Mouse (Mus musculus) liver, embryonic 15.5 days (tissue): ENCODE measurements around the gene Zdhhc14. TPM values are rescaled to one million over a fixed set of nuclear protein-coding genes. Genes with fewer than 3 reads are reported as not detected.

Experiments
- ATAC-seq: fragments of 200-750 bp; cut with Nextera tagmentation; 2 replicates; pipeline ENCODE4 v1.8.0; 2017; ENCODE audit warnings: moderate number of reproducible peaks, mild to moderate bottlenecking, moderate library complexity; ENCODE audit not compliant: insufficient read depth
- H3K27ac ChIP-seq: fragments of 300-500 bp; sonication (generic); replicated peaks from 2 replicates; pipeline ENCODE4 v1.5.1; 2015; ENCODE audit warnings: mild to moderate bottlenecking, inconsistent platforms
- H3K27me3 ChIP-seq: fragments of 300-500 bp; sonication (generic); 2 replicates; pipeline ENCODE4 v1.6.1; 2015; ENCODE audit warnings: mild to moderate bottlenecking, inconsistent platforms
- H3K36me3 ChIP-seq: fragments of 300-500 bp; sonication (generic); replicated peaks from 2 replicates; pipeline ENCODE4 v1.6.1; 2015; ENCODE audit warnings: moderate library complexity, mild to moderate bottlenecking, inconsistent platforms
- H3K4me1 ChIP-seq: fragments of 300-500 bp; sonication (generic); replicated peaks from 2 replicates; pipeline ENCODE4 v1.6.1; 2015; ENCODE audit warnings: inconsistent platforms
- H3K4me2 ChIP-seq: fragments of 300-500 bp; sonication (generic); 2 replicates; pipeline ENCODE4 v1.6.1; 2015; ENCODE audit warnings: moderate library complexity, mild to moderate bottlenecking, inconsistent platforms
- H3K4me3 ChIP-seq: fragments of 300-500 bp; sonication (generic); replicated peaks from 2 replicates; pipeline ENCODE4 v1.5.1; 2015; ENCODE audit warnings: mild to moderate bottlenecking, inconsistent platforms
- H3K9ac ChIP-seq: fragments of 300-500 bp; sonication (generic); 2 replicates; pipeline ENCODE4 v1.6.1; 2015; ENCODE audit warnings: moderate library complexity, mild to moderate bottlenecking, inconsistent platforms
- H3K9me3 ChIP-seq: fragments of 300-500 bp; sonication (generic); replicated peaks from 2 replicates; pipeline ENCODE4 v1.6.1; 2016; ENCODE audit warnings: inconsistent platforms
- WGBS: fragments of 180-500 bp; shearing (Covaris S2); methylation state at CpG from one replicate; pipeline ENCODE4 v1.1.7; 2015; ENCODE audit warnings: mixed read lengths; ENCODE audit not compliant: insufficient replicate concordance; 5-methylcytosine and 5-hydroxymethylcytosine counted together
- polyA plus RNA-seq: library from polyadenylated mRNA; unstranded; fragments of >200 nt; fragmentation: Nextera tagmentation; extraction: Ambion mirVana; gene quantifications from 2 replicates; pipeline ENCODE4 v1.2.1, GENCODE M21; 2015

The Zdhhc14 gene
- polyA plus RNA-seq, 1 experiment from 2014 or later = 6.9 TPM

DNA sequence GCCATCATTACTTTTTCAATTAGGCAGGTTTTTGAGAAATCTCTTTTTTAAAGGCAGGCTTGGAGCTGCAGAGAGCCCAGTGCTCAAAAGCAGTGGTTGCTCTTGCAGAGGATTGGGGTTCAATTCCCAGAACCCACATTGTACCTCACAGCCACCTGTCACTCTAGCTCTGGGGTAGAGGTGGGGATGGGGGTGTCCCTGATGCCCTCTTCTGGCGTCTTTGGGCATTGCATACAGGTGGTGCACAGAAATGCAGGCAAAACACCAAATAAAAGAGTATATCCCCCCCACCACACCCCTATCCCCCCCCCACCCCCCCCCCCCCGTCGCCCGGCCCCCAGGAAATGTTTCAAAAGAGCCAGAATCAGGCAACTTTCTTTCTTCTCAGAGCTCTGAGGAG, 43.0 kb downstream of the Zdhhc14 start:
- no peak overlapping the region for H3K27ac ChIP-seq
- no peaks in the 10 kb centered on the region for H3K27me3 ChIP-seq
- 14% methylated on average over 2 of the region's 4 CpGs for WGBS
- no peak overlapping the region for H3K9ac ChIP-seq
- no peak overlapping the region for H3K4me2 ChIP-seq
- no peak overlapping the region for H3K4me3 ChIP-seq
- no peak for ATAC-seq
- H3K36me3 ChIP-seq = peaks cover 11% of the 10 kb centered on the region
- no peaks in the 10 kb centered on the region for H3K9me3 ChIP-seq
- H3K4me1 ChIP-seq = peaks cover 20% of the 10 kb centered on the region

GRCm38 (mm10) chr17:5536259-5537094, 44.1 kb downstream of the Zdhhc14 start:
- H3K9me3 ChIP-seq = no peaks in the 10 kb centered on the region
- no peak overlapping the region for H3K4me3 ChIP-seq
- H3K36me3 ChIP-seq = peaks cover 10% of the 10 kb centered on the region; the same call in 1 of the 2 replicates
- no peaks in the 10 kb centered on the region for H3K27me3 ChIP-seq
- WGBS = 71% methylated on average over 11 of the region's 12 CpGs
- no peak overlapping the region for H3K4me2 ChIP-seq
- H3K9ac ChIP-seq = no peak overlapping the region
- no peak overlapping the region for H3K27ac ChIP-seq
- peaks cover 20% of the 10 kb centered on the region for H3K4me1 ChIP-seq
- no peak for ATAC-seq

DNA sequence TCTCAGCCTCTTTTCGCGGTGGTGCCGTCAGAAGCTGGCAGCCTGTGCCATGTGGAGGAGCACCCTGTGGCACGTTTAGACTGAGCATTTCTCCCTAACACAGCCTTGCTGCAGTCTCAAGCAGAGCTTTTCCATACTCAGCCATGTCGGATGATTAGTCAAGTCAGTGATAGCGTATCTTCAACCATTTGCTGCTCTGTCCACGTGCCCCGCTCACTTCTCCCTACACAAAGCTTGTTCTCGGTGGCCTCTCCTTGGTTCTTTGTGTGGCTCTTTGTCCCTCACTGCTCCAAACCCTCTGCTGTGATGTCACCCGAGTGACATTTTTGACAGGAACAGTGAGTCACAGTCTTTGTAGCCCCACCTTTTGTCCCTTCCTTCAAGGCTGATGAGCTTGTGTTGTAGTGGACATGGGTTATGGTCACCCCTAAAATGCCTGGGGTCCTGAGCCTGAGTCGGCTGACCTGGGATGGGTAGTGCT, 44.8 kb downstream of the Zdhhc14 start:
- no peak for ATAC-seq
- no peak overlapping the region for H3K4me3 ChIP-seq
- no peaks in the 10 kb centered on the region for H3K9me3 ChIP-seq
- WGBS = 71% methylated on average over 11 of the region's 11 CpGs
- peaks cover 18% of the 10 kb centered on the region for H3K4me1 ChIP-seq
- H3K36me3 ChIP-seq = peaks cover 4% of the 10 kb centered on the region; the same call in 1 of the 2 replicates
- H3K27me3 ChIP-seq = no peaks in the 10 kb centered on the region
- no peak overlapping the region for H3K27ac ChIP-seq
- no peak overlapping the region for H3K4me2 ChIP-seq
- H3K9ac ChIP-seq = no peak overlapping the region

- H3K27ac ChIP-seq = no peak overlapping the region
- no peaks in the 10 kb centered on the region for H3K36me3 ChIP-seq
- no peaks in the 10 kb centered on the region for H3K9me3 ChIP-seq
- no peak overlapping the region for H3K4me3 ChIP-seq
- no peaks in the 10 kb centered on the region for H3K27me3 ChIP-seq
- H3K4me1 ChIP-seq = peaks cover 4% of the 10 kb centered on the region; the same call in 1 of the 2 replicates
- H3K9ac ChIP-seq = no peak overlapping the region
- WGBS = 79% methylated on average over 2 of the region's 2 CpGs
- ATAC-seq = no peak
- H3K4me2 ChIP-seq = no peak overlapping the region
These were observed 49.8 kb downstream of the Zdhhc14 start for GRCm38 (mm10) chr17:5542177-5542576.

GRCm38 (mm10) chr17:5544065-5544464, 51.7 kb downstream of the Zdhhc14 start:
- Histone ChIP-seq H3K4me1 (no peaks in the 10 kb centered on the region; the same call in 1 of the 2 replicates), H3K27ac (no peak overlapping the region), H3K9ac (no peak overlapping the region), H3K4me3 (no peak overlapping the region), H3K9me3 (no peaks in the 10 kb centered on the region), H3K27me3 (no peaks in the 10 kb centered on the region), H3K36me3 (no peaks in the 10 kb centered on the region), H3K4me2 (no peak overlapping the region)
- no peak for ATAC-seq
- 77% methylated on average over 5 of the region's 5 CpGs for WGBS

- Histone ChIP-seq H3K27me3 (no peaks in the 10 kb centered on the region), H3K9ac (no peak overlapping the region), H3K4me2 (no peak overlapping the region), H3K36me3 (no peaks in the 10 kb centered on the region), H3K27ac (no peak overlapping the region), H3K4me3 (no peak overlapping the region), H3K4me1 (no peaks in the 10 kb centered on the region; the same call in 1 of the 2 replicates), H3K9me3 (no peaks in the 10 kb centered on the region)
- 80% methylated on average over 2 of the region's 2 CpGs for WGBS
- no peak for ATAC-seq
These were observed 52.7 kb downstream of the Zdhhc14 start for GRCm38 (mm10) chr17:5545065-5545464.

- no peak for ATAC-seq
- Histone ChIP-seq H3K4me2 (no peak overlapping the region), H3K9ac (no peak overlapping the region), H3K27me3 (no peaks in the 10 kb centered on the region), H3K27ac (no peak overlapping the region), H3K4me1 (peaks cover 21% of the 10 kb centered on the region), H3K36me3 (no peaks in the 10 kb centered on the region; the same call in 1 of the 2 replicates), H3K9me3 (no peaks in the 10 kb centered on the region), H3K4me3 (no peak overlapping the region)
- 82% methylated on average over 2 of the region's 2 CpGs for WGBS
These were observed 56.2 kb downstream of the Zdhhc14 start for GRCm38 (mm10) chr17:5548546-5548945.

DNA sequence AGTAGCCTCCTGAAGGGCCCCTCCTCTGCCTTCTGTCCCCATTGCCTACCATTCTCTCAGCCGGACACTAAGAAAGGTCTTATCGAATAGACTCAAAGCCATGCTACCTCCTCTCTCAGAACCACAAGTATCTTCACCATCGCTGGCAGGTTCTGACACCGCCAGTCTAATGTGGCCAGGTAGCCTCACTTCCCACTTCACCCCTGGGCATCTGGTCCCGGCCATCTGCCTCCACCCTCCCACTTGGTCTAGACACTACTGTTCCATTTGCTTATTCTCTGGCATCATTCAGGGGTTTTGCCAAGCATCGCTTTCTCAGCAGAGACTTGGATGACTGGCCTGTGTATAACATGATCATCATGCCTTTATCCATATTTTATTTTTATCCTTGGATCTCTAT, 57.1 kb downstream of the Zdhhc14 start:
- ATAC-seq = no peak
- 79% methylated on average over 6 of the region's 6 CpGs for WGBS
- H3K9me3 ChIP-seq = no peaks in the 10 kb centered on the region

DNA sequence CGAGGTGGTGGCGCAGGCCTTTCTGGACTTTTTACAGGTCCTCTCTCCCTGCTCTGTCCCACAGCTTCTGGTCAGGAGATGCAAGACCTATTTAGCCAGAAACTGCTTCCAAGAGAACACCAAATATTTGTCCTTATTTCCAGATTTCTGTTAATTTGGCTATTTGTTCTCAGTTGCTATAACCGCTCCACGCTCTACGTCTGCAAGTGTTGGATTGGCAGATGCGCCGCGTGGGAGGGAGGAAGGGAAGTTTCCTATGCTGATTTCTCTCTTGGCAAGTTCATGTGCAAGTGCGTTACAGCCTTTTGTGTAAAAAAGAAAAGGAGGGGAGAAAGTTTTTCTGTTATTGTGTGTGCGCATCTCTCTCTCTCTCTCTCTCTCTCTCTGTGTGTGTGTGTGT, 58.1 kb downstream of the Zdhhc14 start:
- no peaks in the 10 kb centered on the region for H3K9me3 ChIP-seq
- no peak overlapping the region for H3K27ac ChIP-seq
- no peaks in the 10 kb centered on the region; the same call in 1 of the 2 replicates for H3K36me3 ChIP-seq
- no peak overlapping the region for H3K4me3 ChIP-seq
- WGBS = 88% methylated on average over 10 of the region's 10 CpGs
- no peak overlapping the region for H3K4me2 ChIP-seq
- H3K4me1 ChIP-seq = peaks cover 23% of the 10 kb centered on the region
- ATAC-seq = no peak
- no peak overlapping the region for H3K9ac ChIP-seq
- H3K27me3 ChIP-seq = no peaks in the 10 kb centered on the region

More for the DNA sequence above, 57.1 kb downstream of the Zdhhc14 start:
- Histone ChIP-seq H3K27me3 (no peaks in the 10 kb centered on the region), H3K4me2 (no peak overlapping the region), H3K27ac (no peak overlapping the region), H3K4me1 (peaks cover 23% of the 10 kb centered on the region), H3K36me3 (no peaks in the 10 kb centered on the region; the same call in 1 of the 2 replicates), H3K4me3 (no peak overlapping the region), H3K9ac (no peak overlapping the region)

- Histone ChIP-seq H3K27ac (no peak overlapping the region), H3K9ac (no peak overlapping the region), H3K36me3 (no peaks in the 10 kb centered on the region; the same call in 1 of the 2 replicates), H3K9me3 (no peaks in the 10 kb centered on the region), H3K4me1 (peaks cover 23% of the 10 kb centered on the region), H3K4me3 (no peak overlapping the region), H3K27me3 (no peaks in the 10 kb centered on the region), H3K4me2 (no peak overlapping the region)
- no peak for ATAC-seq
- WGBS = 73% methylated on average over 3 of the region's 3 CpGs
These were observed 58.8 kb downstream of the Zdhhc14 start for GRCm38 (mm10) chr17:5551136-5551535.

DNA sequence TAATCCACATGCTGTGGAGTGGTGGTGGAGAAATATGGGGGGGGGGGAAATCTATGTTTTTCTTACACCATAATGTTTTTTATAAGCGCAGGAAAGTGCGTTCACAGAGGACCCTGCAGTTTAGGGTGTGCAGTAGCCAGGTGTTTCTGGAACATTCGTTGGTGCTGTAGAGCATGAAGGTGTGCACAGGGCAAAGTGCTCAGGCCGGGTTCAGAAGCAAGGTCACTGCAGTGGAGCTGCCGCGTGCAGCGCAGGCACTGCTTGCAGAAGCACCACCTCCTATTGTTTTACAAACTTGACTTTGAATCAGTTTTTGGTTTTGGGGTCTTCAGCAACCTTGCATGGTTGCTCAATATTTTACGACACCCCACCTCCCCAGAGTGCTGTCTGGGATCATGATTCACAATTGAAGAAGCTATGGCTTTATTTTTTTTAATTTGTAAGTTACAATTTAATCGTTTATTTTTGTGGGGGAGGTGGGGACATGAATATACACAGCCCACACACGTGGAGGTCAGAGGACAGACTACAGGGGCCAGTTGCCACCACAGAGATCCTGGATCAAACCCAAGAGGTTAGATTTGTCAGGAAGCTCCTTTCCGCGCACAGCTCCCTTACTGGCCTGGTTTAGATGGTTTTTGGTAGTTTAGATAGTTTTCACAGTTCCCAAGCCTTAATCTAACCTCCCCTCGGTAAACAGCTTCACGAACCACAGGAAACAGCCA, 59.8 kb downstream of the Zdhhc14 start:
- no peak overlapping the region for H3K9ac ChIP-seq

More for the DNA sequence above, 59.8 kb downstream of the Zdhhc14 start:
- Histone ChIP-seq H3K27ac (no peak overlapping the region), H3K9me3 (no peaks in the 10 kb centered on the region), H3K4me1 (peaks cover 23% of the 10 kb centered on the region), H3K36me3 (peaks cover 2% of the 10 kb centered on the region; the same call in 1 of the 2 replicates), H3K4me2 (no peak overlapping the region), H3K27me3 (no peaks in the 10 kb centered on the region), H3K4me3 (no peak overlapping the region)
- ATAC-seq = no peak
- 59% methylated on average over 14 of the region's 14 CpGs for WGBS
